Mouse (Mus musculus): ENCODE results near the gene Ptprr. TPM values are rescaled to one million over a fixed set of nuclear protein-coding genes. Genes with fewer than 3 reads are reported as not detected.

Ptprr gene
- total and polyA plus RNA-seq, 2 experiments = 0.09 TPM; not detected in 1

GRCm38 (mm10) chr10:116252668-116253067 is 234.7 kb downstream of the Ptprr start:
- Histone ChIP-seq H3K79me2 (ENCODE audit: control insufficient read depth, insufficient read depth, low read length) (no peaks in the 10 kb centered on the region), H3K27ac (replicated peaks; ENCODE audit: insufficient read depth, low read depth, low read length) (no peak overlapping the region), H3K4me3 (ENCODE audit: insufficient read depth, low read depth, low read length) (no peak overlapping the region), H3K27me3 (ENCODE audit: control insufficient read depth, insufficient read depth, low read length) (no peaks in the 10 kb centered on the region), H3K36me3 (ENCODE audit: control insufficient read depth, insufficient read depth, low read length) (no peaks in the 10 kb centered on the region), H3K4me1 (ENCODE audit: control insufficient read depth, insufficient read depth, low read length) (no peaks in the 10 kb centered on the region), H3K9ac (ENCODE audit: low read depth, low read length) (no peak overlapping the region)
- TF ChIP-seq CTCF (IDR thresholded peaks at IDR 0.05; ENCODE audit: low read depth, low read length) = no peak
- TF ChIP-seq POLR2A (IDR thresholded peaks at IDR 0.05; ENCODE audit: extremely low read depth, insufficient read depth, low read length) = no peak
- 83% methylated on average over 7 of the region's 7 CpGs for WGBS
- DNase-seq (ENCODE audit: extremely low read depth, low read depth, low spot score) = no peak

GRCm38 (mm10) chr10:116253972-116254371 is 236.0 kb downstream of the Ptprr start:
- Histone ChIP-seq H3K4me3 (ENCODE audit: insufficient read depth, low read depth, low read length) (no peak overlapping the region), H3K27ac (replicated peaks; ENCODE audit: insufficient read depth, low read depth, low read length) (no peak overlapping the region), H3K36me3 (ENCODE audit: control insufficient read depth, insufficient read depth, low read length) (no peaks in the 10 kb centered on the region), H3K27me3 (ENCODE audit: control insufficient read depth, insufficient read depth, low read length) (no peaks in the 10 kb centered on the region), H3K79me2 (ENCODE audit: control insufficient read depth, insufficient read depth, low read length) (no peaks in the 10 kb centered on the region), H3K4me1 (ENCODE audit: control insufficient read depth, insufficient read depth, low read length) (no peaks in the 10 kb centered on the region), H3K9ac (ENCODE audit: low read depth, low read length) (no peak overlapping the region)
- WGBS = 60% methylated on average over 6 of the region's 6 CpGs
- DNase-seq (ENCODE audit: extremely low read depth, low read depth, low spot score) = no peak
- TF ChIP-seq POLR2A (IDR thresholded peaks at IDR 0.05; ENCODE audit: extremely low read depth, insufficient read depth, low read length) (no peak), CTCF (IDR thresholded peaks at IDR 0.05; ENCODE audit: low read depth, low read length) (no peak)

- DNase-seq (ENCODE audit: extremely low read depth, low read depth, low spot score) = no peak
- H3K79me2 ChIP-seq (ENCODE audit: control insufficient read depth, insufficient read depth, low read length) = no peaks in the 10 kb centered on the region
- H3K27ac ChIP-seq (replicated peaks; ENCODE audit: insufficient read depth, low read depth, low read length) = peak overlapping the region; percentile 26; the same call in 1 of the 2 replicates
- TF ChIP-seq POLR2A (IDR thresholded peaks at IDR 0.05; ENCODE audit: extremely low read depth, insufficient read depth, low read length) (no peak), CTCF (IDR thresholded peaks at IDR 0.05; ENCODE audit: low read depth, low read length) (no peak)
- WGBS = 79% methylated on average over 4 of the region's 4 CpGs
- H3K4me1 ChIP-seq (ENCODE audit: control insufficient read depth, insufficient read depth, low read length) = peaks cover 2% of the 10 kb centered on the region
- no peak overlapping the region for H3K4me3 ChIP-seq (ENCODE audit: insufficient read depth, low read depth, low read length)
- H3K27me3 ChIP-seq (ENCODE audit: control insufficient read depth, insufficient read depth, low read length) = no peaks in the 10 kb centered on the region
- H3K9ac ChIP-seq (ENCODE audit: low read depth, low read length) = no peak overlapping the region
- no peaks in the 10 kb centered on the region for H3K36me3 ChIP-seq (ENCODE audit: control insufficient read depth, insufficient read depth, low read length)
Measured at GRCm38 (mm10) chr10:116259298-116259697, 241.3 kb downstream of the Ptprr start.

- no peaks in the 10 kb centered on the region for H3K27me3 ChIP-seq (ENCODE audit: control insufficient read depth, insufficient read depth, low read length)
- no peaks in the 10 kb centered on the region for H3K79me2 ChIP-seq (ENCODE audit: control insufficient read depth, insufficient read depth, low read length)
- H3K36me3 ChIP-seq (ENCODE audit: control insufficient read depth, insufficient read depth, low read length) = no peaks in the 10 kb centered on the region
- H3K4me1 ChIP-seq (ENCODE audit: control insufficient read depth, insufficient read depth, low read length) = peaks cover 2% of the 10 kb centered on the region
- no peak overlapping the region for H3K9ac ChIP-seq (ENCODE audit: low read depth, low read length)
- peak; percentile 21 for DNase-seq (ENCODE audit: extremely low read depth, low read depth, low spot score)
- H3K4me3 ChIP-seq (ENCODE audit: insufficient read depth, low read depth, low read length) = no peak overlapping the region
- WGBS = 61% methylated on average over 13 of the region's 13 CpGs
- peak overlapping the region; percentile 78 for H3K27ac ChIP-seq (replicated peaks; ENCODE audit: insufficient read depth, low read depth, low read length)
- TF ChIP-seq POLR2A (IDR thresholded peaks at IDR 0.05; ENCODE audit: extremely low read depth, insufficient read depth, low read length) (no peak), CTCF (IDR thresholded peaks at IDR 0.05; ENCODE audit: low read depth, low read length) (no peak)
Measured at GRCm38 (mm10) chr10:116260658-116261433, 242.8 kb downstream of the Ptprr start.

- Histone ChIP-seq H3K4me1 (ENCODE audit: control insufficient read depth, insufficient read depth, low read length) (peaks cover 2% of the 10 kb centered on the region), H3K27ac (replicated peaks; ENCODE audit: insufficient read depth, low read depth, low read length) (peak overlapping the region; percentile 46), H3K27me3 (ENCODE audit: control insufficient read depth, insufficient read depth, low read length) (no peaks in the 10 kb centered on the region), H3K9ac (ENCODE audit: low read depth, low read length) (0 out of 2 replicates have a peak overlapping the region, but pooled peaks have one; percentile 1), H3K36me3 (ENCODE audit: control insufficient read depth, insufficient read depth, low read length) (no peaks in the 10 kb centered on the region), H3K4me3 (ENCODE audit: insufficient read depth, low read depth, low read length) (no peak overlapping the region), H3K79me2 (ENCODE audit: control insufficient read depth, insufficient read depth, low read length) (no peaks in the 10 kb centered on the region)
- TF ChIP-seq CTCF (IDR thresholded peaks at IDR 0.05; ENCODE audit: low read depth, low read length) (no peak), POLR2A (IDR thresholded peaks at IDR 0.05; ENCODE audit: extremely low read depth, insufficient read depth, low read length) (no peak)
- WGBS = 69% methylated on average over 5 of the region's 5 CpGs
- no peak for DNase-seq (ENCODE audit: extremely low read depth, low read depth, low spot score)
Measured at GRCm38 (mm10) chr10:116261559-116261958, 243.5 kb downstream of the Ptprr start.

- H3K27ac ChIP-seq (replicated peaks; ENCODE audit: insufficient read depth, low read depth, low read length) = peak overlapping the region; percentile 55
- no peaks in the 10 kb centered on the region for H3K36me3 ChIP-seq (ENCODE audit: control insufficient read depth, insufficient read depth, low read length)
- peaks cover 10% of the 10 kb centered on the region for H3K4me1 ChIP-seq (ENCODE audit: control insufficient read depth, insufficient read depth, low read length)
- H3K79me2 ChIP-seq (ENCODE audit: control insufficient read depth, insufficient read depth, low read length) = no peaks in the 10 kb centered on the region
- DNase-seq (ENCODE audit: extremely low read depth, low read depth, low spot score) = no peak
- no peaks in the 10 kb centered on the region for H3K27me3 ChIP-seq (ENCODE audit: control insufficient read depth, insufficient read depth, low read length)
- no peak overlapping the region for H3K4me3 ChIP-seq (ENCODE audit: insufficient read depth, low read depth, low read length)
- TF ChIP-seq CTCF (IDR thresholded peaks at IDR 0.05; ENCODE audit: low read depth, low read length) (no peak), POLR2A (IDR thresholded peaks at IDR 0.05; ENCODE audit: extremely low read depth, insufficient read depth, low read length) (no peak)
- no peak overlapping the region for H3K9ac ChIP-seq (ENCODE audit: low read depth, low read length)
- WGBS = 80% methylated on average over 11 of the region's 11 CpGs
Measured at GRCm38 (mm10) chr10:116264521-116264920, 246.5 kb downstream of the Ptprr start.
